Mouse (Mus musculus): ENCODE data around the gene Pak1.

DNA sequence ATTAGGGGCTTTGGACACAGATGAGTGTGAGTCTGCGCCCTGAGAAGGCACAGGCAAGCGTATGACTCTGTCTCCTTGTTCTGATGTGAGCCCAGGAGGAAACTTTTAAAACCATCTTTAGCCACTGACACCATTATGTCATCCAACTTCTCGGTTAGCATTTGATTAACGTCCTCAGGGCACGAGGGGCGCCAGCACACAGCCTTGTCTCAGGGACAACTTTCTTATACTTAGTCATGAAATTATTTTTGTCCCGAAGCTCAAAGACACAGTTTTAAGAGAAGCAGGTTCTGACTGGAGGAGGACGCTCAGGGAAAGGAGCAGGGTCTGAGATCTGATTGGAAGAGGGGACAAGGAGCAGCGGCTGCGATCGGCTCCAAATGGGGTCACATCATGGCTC lies 23.8 kb upstream of the Pak1 start:
- TF ChIP-seq CTCF (IDR thresholded peaks at IDR 0.05; ENCODE audit: control insufficient read depth, insufficient read depth, insufficient replicate concordance, low read depth, low read length) (no peak), POLR2A (IDR thresholded peaks at IDR 0.05; ENCODE audit: control insufficient read depth, low read depth, low read length) (no peak)

Data from testis, adult 2 months (tissue).